Mouse (Mus musculus) small intestine, adult 2 months (tissue): ENCODE results near the gene Zfp619.

Experiments used
- CTCF ChIP-seq: fragments of 200-500 bp; IDR thresholded peaks from 2 replicates; pipeline ENCODE4 v1.5.1; 2012; ENCODE audit warnings: low read depth, mild to moderate bottlenecking, control low read depth, inconsistent platforms, low read length, moderate library complexity, mixed read lengths; ENCODE audit not compliant: insufficient replicate concordance, insufficient read length; ENCODE audit errors: extremely low read depth
- POLR2A ChIP-seq: fragments of 200-500 bp; IDR thresholded peaks from 2 replicates; pipeline ENCODE4 v1.6.1; 2012; ENCODE audit warnings: low read depth, mild to moderate bottlenecking, control low read depth, inconsistent platforms, low read length, moderate library complexity

DNA sequence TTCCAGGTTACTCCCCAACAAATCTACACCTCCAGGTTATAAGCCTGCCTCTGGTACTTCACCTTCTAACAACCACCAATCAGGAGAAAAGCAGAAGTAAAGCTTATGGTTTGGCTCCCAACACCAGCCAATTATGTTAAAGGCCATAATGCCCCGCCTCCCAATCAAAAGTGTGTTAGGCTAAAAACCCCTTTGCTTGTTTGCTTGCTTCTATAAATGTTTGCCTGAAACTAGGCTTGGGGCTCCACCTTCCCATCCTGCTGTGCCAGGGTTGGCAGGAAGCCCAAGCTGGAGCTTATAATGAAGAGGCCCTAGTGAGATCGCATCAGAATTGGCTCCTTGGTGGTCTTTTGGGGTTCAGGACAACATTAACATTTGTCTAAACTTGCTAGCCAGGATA lies 31.8 kb downstream of the Zfp619 start:
- TF ChIP-seq POLR2A (no peak), CTCF (no peak)
